In genomic region chr11:87755360-87756017, GRCm38 (mm10) we compare ENCODE assay signal across 7 mouse cellular contexts. TPM values are rescaled to one million over a fixed set of nuclear protein-coding genes. Genes with fewer than 3 reads are reported as not detected.
DNase-seq lines count a peak whose midpoint lies in the region; ATAC-seq and TF ChIP-seq lines count a peak whose summit lies in the region.

No protein-coding gene starts in this region.

- 0 out of 2 replicates have a peak overlapping the region, but pooled peaks have one; percentile 62 for H3K27ac ChIP-seq in stomach, embryonic 15.5 days
- H3K27ac ChIP-seq in stomach, postnatal 0 days (replicated peaks) = no peak overlapping the region

- no peak overlapping the region for H3K4me2 ChIP-seq in stomach, embryonic 15.5 days
- H3K4me2 ChIP-seq in stomach, postnatal 0 days (replicated peaks; ENCODE audit: low read depth) = no peak overlapping the region

- no peak for TF ChIP-seq EP300 in stomach, postnatal 0 days (optimal IDR thresholded peaks at IDR 0.05)

- DNase-seq in stomach, postnatal 0 days (ENCODE audit: low spot score) = no peak
- peak; percentile 96 for DNase-seq in c-Kit-positive CD71-positive TER-119-negative erythroid progenitor cells, embryonic 14.5 days (ENCODE audit: low read depth)
- peak; percentile 31 for DNase-seq in heart, postnatal 4 days
- DNase-seq in thymus, postnatal 4 days = peak; percentile 96
- no peak for DNase-seq in cerebellum, adult 11-12 months

- no peak for TF ChIP-seq CTCF in stomach, postnatal 0 days (IDR thresholded peaks at IDR 0.05; ENCODE audit: low read depth)

- ATAC-seq in stomach, embryonic 15.5 days (ENCODE audit: insufficient read depth, low FRiP score, low read depth) = peak; percentile 80; the same call in 1 of the 2 replicates
- ATAC-seq in stomach, postnatal 0 days (ENCODE audit: low FRiP score, low TSS enrichment) = no peak
- ATAC-seq in megakaryocyte, adult 5-6 weeks (ENCODE audit: poor library complexity, severe bottlenecking) = peak; percentile 41

- 69% methylated on average over 17 of the region's 17 CpGs for WGBS in stomach, embryonic 15.5 days
- 71% methylated on average over 17 of the region's 17 CpGs for WGBS in stomach, postnatal 0 days

- peak overlapping the region; percentile 26 for H3K4me3 ChIP-seq in stomach, embryonic 15.5 days (replicated peaks)
- H3K4me3 ChIP-seq in stomach, postnatal 0 days (ENCODE audit: low read depth, low read length) = no peak overlapping the region

- H3K36me3 ChIP-seq in stomach, embryonic 15.5 days = no peaks in the 10 kb centered on the region
- H3K36me3 ChIP-seq in stomach, postnatal 0 days (ENCODE audit: control insufficient read depth, insufficient read depth, low read length) = no peaks in the 10 kb centered on the region

- no peak overlapping the region for H3K9ac ChIP-seq in stomach, embryonic 15.5 days
- no peak overlapping the region for H3K9ac ChIP-seq in stomach, postnatal 0 days (ENCODE audit: low read length)

- peaks cover 5% of the 10 kb centered on the region for H3K27me3 ChIP-seq in stomach, embryonic 15.5 days (replicated peaks)
- H3K27me3 ChIP-seq in stomach, postnatal 0 days (ENCODE audit: control insufficient read depth, insufficient read depth, low read length) = peaks cover 3% of the 10 kb centered on the region; the same call in 1 of the 2 replicates

- H3K9me3 ChIP-seq in stomach, embryonic 15.5 days = no peaks in the 10 kb centered on the region
- no peaks in the 10 kb centered on the region for H3K9me3 ChIP-seq in stomach, postnatal 0 days (ENCODE audit: control insufficient read depth, low read length)

- H3K4me1 ChIP-seq in stomach, embryonic 15.5 days = no peaks in the 10 kb centered on the region
- H3K4me1 ChIP-seq in stomach, postnatal 0 days (replicated peaks; ENCODE audit: control insufficient read depth, insufficient read depth) = no peaks in the 10 kb centered on the region

RNA-seq across cellular contexts. Expression of gene Tspoap1, which starts 4.9 kb away (rescaled TPM):
- 2.0 and 2.8 TPM in 2 replicates for polyA plus RNA-seq in stomach, embryonic 15.5 days (2015; fragmentation: Nextera tagmentation; extraction: Ambion mirVana)
- 0.56 and 0.70 TPM in 2 replicates for polyA plus RNA-seq in stomach, postnatal 0 days (2015; fragmentation: Nextera tagmentation; extraction: Ambion mirVana)
- total RNA-seq in heart, postnatal 4 days (2021) = under 1 TPM in 1 of 2 experiments, not detected in 1; 0.07 TPM
- 5.4 and 8.0 TPM in 2 replicates for total RNA-seq in megakaryocyte, adult 5-6 weeks (2015)
- total RNA-seq in megakaryocyte, adult 5-6 weeks (2017) = 6.1 and 8.6 TPM in 2 replicates

RNA-seq across cellular contexts. Expression of gene Supt4a, which starts 18.1 kb away (rescaled TPM):
- 118 and 127 TPM in 2 replicates for polyA plus RNA-seq in stomach, embryonic 15.5 days (2015; fragmentation: Nextera tagmentation; extraction: Ambion mirVana)
- 119 and 121 TPM in 2 replicates for polyA plus RNA-seq in stomach, postnatal 0 days (2015; fragmentation: Nextera tagmentation; extraction: Ambion mirVana)
- total RNA-seq in heart, postnatal 4 days (2021) = 10 to 100 TPM; 47.9 to 49.9 TPM
- total RNA-seq in megakaryocyte, adult 5-6 weeks (2015) = 200 and 205 TPM in 2 replicates
- total RNA-seq in megakaryocyte, adult 5-6 weeks (2017) = 58.9 and 59.0 TPM in 2 replicates

RNA-seq across cellular contexts. Expression of gene Mpo, which starts 37.9 kb away (rescaled TPM):
- polyA plus RNA-seq in stomach, embryonic 15.5 days (2015; fragmentation: Nextera tagmentation; extraction: Ambion mirVana) = 11.1 and 23.1 TPM in 2 replicates
- polyA plus RNA-seq in stomach, postnatal 0 days (2015; fragmentation: Nextera tagmentation; extraction: Ambion mirVana) = 0.52 and 0.74 TPM in 2 replicates
- total RNA-seq in heart, postnatal 4 days (2021) = under 1 TPM; 0.14 to 0.33 TPM
- 284 and 331 TPM in 2 replicates for total RNA-seq in megakaryocyte, adult 5-6 weeks (2015)
- 235 and 273 TPM in 2 replicates for total RNA-seq in megakaryocyte, adult 5-6 weeks (2017)

Comparison
In these comparisons a context has a peak if more than half of its experiments do, and no peak if none do; other contexts are left out.
1. DNase-seq: peak in c-Kit-positive CD71-positive TER-119-negative erythroid progenitor cells, embryonic 14.5 days (single experiment), heart, postnatal 4 days (single experiment) and thymus, postnatal 4 days (single experiment); none in stomach, postnatal 0 days (single experiment) and cerebellum, adult 11-12 months (single experiment).
2. RNA of gene Tspoap1, which starts 4.9 kb away (total RNA-seq): 5.4 to 8.6 TPM in megakaryocyte, adult 5-6 weeks; 0.07 TPM in heart, postnatal 4 days; every median in the first group is over 4 times any median in the second.
3. RNA of gene Mpo, which starts 37.9 kb away (total RNA-seq): 235 to 331 TPM in megakaryocyte, adult 5-6 weeks; 0.14 to 0.33 TPM in heart, postnatal 4 days; every median in the first group is over 100 times any median in the second.